Mouse (Mus musculus): ENCODE measurements around the gene Dok7. TPM values are rescaled to one million over a fixed set of nuclear protein-coding genes. Genes with fewer than 3 reads are reported as not detected.
A peak's percentile ranks its signal among the peaks of the same experiment; 100 is the strongest.

Dok7 gene
- polyA plus RNA-seq, 1 experiment from 2014 or later = 1.3 TPM

- H3K9me3 ChIP-seq = no peaks in the 10 kb centered on the region
- no peak for ATAC-seq
- H3K4me3 ChIP-seq (replicated peaks) = no peak overlapping the region
- no peaks in the 10 kb centered on the region for H3K4me1 ChIP-seq (replicated peaks)
- H3K27ac ChIP-seq = no peak overlapping the region
- H3K4me2 ChIP-seq (replicated peaks) = no peak overlapping the region
- no peak overlapping the region for H3K9ac ChIP-seq
- no peaks in the 10 kb centered on the region for H3K36me3 ChIP-seq
- WGBS = 92% methylated on average over 2 of the region's 2 CpGs
- H3K27me3 ChIP-seq (replicated peaks) = no peaks in the 10 kb centered on the region
These were observed 13.3 kb downstream of the Dok7 start for GRCm38 (mm10) chr5:35069841-35070240.

DNA sequence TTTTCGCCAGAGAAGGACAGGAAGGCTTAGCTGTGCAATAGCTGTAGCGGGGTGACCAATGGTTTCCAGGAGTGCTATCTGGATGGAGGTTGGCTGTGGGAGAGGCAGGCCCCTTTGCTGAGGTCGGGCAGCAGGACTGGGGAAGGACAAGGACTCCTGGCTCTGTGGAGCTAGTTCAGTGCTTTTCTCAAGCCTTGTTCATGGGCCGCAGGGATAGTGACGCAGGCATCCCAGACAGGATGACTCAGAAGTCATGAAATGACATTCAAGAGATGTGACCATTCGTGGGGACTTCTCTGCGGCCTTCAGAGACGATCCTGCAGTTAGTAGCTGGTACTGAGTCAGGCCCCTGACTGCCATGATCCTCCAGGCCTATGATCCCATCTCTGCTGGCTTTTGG is 13.7 kb downstream of the Dok7 start:
- ATAC-seq = no peak
- Histone ChIP-seq H3K9me3 (no peaks in the 10 kb centered on the region), H3K4me1 (replicated peaks) (no peaks in the 10 kb centered on the region), H3K27me3 (replicated peaks) (no peaks in the 10 kb centered on the region), H3K36me3 (no peaks in the 10 kb centered on the region), H3K9ac (no peak overlapping the region), H3K4me2 (replicated peaks) (no peak overlapping the region), H3K4me3 (replicated peaks) (no peak overlapping the region), H3K27ac (no peak overlapping the region)
- 79% methylated on average over 8 of the region's 8 CpGs for WGBS

GRCm38 (mm10) chr5:35070953-35071352 is 14.4 kb downstream of the Dok7 start:
- no peak for ATAC-seq
- no peak overlapping the region for H3K4me3 ChIP-seq (replicated peaks)
- 66% methylated on average over 7 of the region's 7 CpGs for WGBS
- H3K4me2 ChIP-seq (replicated peaks) = no peak overlapping the region
- no peak overlapping the region for H3K27ac ChIP-seq
- H3K27me3 ChIP-seq (replicated peaks) = no peaks in the 10 kb centered on the region
- H3K9ac ChIP-seq = no peak overlapping the region
- no peaks in the 10 kb centered on the region for H3K9me3 ChIP-seq
- no peaks in the 10 kb centered on the region for H3K36me3 ChIP-seq
- no peaks in the 10 kb centered on the region for H3K4me1 ChIP-seq (replicated peaks)

DNA sequence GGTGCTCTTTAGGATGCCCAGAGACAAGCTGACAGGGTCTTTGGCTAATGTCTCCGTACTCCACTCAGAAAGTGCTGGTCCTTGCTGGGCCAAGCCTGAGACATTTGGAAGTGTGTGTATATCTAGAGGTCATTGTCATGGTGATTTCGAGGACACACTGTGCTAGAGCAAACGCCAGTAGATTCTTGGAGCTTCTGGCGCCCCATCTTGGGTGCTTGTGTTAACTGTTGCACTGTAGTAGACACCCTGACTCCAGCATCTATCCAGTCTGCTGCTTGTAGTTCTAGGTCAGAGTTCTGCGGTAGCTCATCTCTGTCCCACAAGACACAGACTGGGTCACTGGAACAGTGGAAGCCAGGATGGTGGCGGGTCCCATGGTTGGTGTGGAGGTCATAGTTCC is 15.3 kb downstream of the Dok7 start:
- no peak overlapping the region for H3K4me2 ChIP-seq (replicated peaks)
- no peak for ATAC-seq
- H3K9me3 ChIP-seq = no peaks in the 10 kb centered on the region
- H3K27me3 ChIP-seq (replicated peaks) = no peaks in the 10 kb centered on the region
- 87% methylated on average over 6 of the region's 6 CpGs for WGBS
- H3K4me3 ChIP-seq (replicated peaks) = no peak overlapping the region
- no peak overlapping the region for H3K27ac ChIP-seq
- no peak overlapping the region for H3K9ac ChIP-seq
- H3K36me3 ChIP-seq = no peaks in the 10 kb centered on the region
- no peaks in the 10 kb centered on the region for H3K4me1 ChIP-seq (replicated peaks)

- H3K9me3 ChIP-seq = no peaks in the 10 kb centered on the region
- no peak overlapping the region for H3K27ac ChIP-seq
- no peaks in the 10 kb centered on the region for H3K4me1 ChIP-seq (replicated peaks)
- no peak for ATAC-seq
- H3K4me3 ChIP-seq (replicated peaks) = no peak overlapping the region
- no peak overlapping the region for H3K4me2 ChIP-seq (replicated peaks)
- no peaks in the 10 kb centered on the region for H3K36me3 ChIP-seq
- no peaks in the 10 kb centered on the region for H3K27me3 ChIP-seq (replicated peaks)
- no peak overlapping the region for H3K9ac ChIP-seq
- 77% methylated on average over 11 of the region's 11 CpGs for WGBS
These were observed 16.7 kb downstream of the Dok7 start for GRCm38 (mm10) chr5:35073235-35073634.

- H3K4me1 ChIP-seq (replicated peaks) = no peaks in the 10 kb centered on the region
- no peaks in the 10 kb centered on the region for H3K9me3 ChIP-seq
- H3K27ac ChIP-seq = no peak overlapping the region
- H3K4me2 ChIP-seq (replicated peaks) = no peak overlapping the region
- H3K4me3 ChIP-seq (replicated peaks) = no peak overlapping the region
- WGBS = 70% methylated on average over 9 of the region's 9 CpGs
- no peak overlapping the region for H3K9ac ChIP-seq
- no peaks in the 10 kb centered on the region for H3K36me3 ChIP-seq
- ATAC-seq = no peak
- no peaks in the 10 kb centered on the region for H3K27me3 ChIP-seq (replicated peaks)
These were observed 17.4 kb downstream of the Dok7 start for GRCm38 (mm10) chr5:35073992-35074391.

DNA sequence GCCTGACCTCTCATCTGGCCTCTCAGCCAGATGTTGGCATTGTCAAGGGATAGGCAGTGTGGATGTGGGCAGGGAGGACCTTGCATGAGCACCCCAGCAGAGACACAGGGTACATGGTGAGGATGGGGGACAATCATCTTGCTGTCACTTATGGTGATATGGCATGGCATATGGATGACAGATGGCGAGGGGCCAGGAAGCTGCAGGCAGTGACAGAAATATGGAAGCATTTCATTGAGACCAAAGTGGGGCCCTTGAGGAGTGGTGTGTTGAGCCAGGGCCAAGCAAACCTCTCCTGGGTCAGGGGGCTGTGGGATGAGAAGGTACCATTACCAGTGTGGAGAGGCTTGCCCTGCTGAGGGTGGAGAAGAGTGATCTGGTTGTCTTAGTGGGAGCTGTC is 19.8 kb downstream of the Dok7 start:
- no peak for ATAC-seq
- H3K4me2 ChIP-seq (replicated peaks) = no peak overlapping the region
- no peaks in the 10 kb centered on the region for H3K4me1 ChIP-seq (replicated peaks)
- WGBS = 78% methylated on average over 1 of the region's 1 CpGs
- no peaks in the 10 kb centered on the region for H3K9me3 ChIP-seq
- H3K4me3 ChIP-seq (replicated peaks) = no peak overlapping the region
- H3K36me3 ChIP-seq = no peaks in the 10 kb centered on the region
- H3K9ac ChIP-seq = no peak overlapping the region
- H3K27me3 ChIP-seq (replicated peaks) = peaks cover 8% of the 10 kb centered on the region
- H3K27ac ChIP-seq = no peak overlapping the region

- WGBS = 41% methylated on average over 18 of the region's 18 CpGs
- Histone ChIP-seq H3K4me2 (replicated peaks) (no peak overlapping the region), H3K36me3 (no peaks in the 10 kb centered on the region)
These were observed 22.5 kb downstream of the Dok7 start for GRCm38 (mm10) chr5:35079101-35079500.

DNA sequence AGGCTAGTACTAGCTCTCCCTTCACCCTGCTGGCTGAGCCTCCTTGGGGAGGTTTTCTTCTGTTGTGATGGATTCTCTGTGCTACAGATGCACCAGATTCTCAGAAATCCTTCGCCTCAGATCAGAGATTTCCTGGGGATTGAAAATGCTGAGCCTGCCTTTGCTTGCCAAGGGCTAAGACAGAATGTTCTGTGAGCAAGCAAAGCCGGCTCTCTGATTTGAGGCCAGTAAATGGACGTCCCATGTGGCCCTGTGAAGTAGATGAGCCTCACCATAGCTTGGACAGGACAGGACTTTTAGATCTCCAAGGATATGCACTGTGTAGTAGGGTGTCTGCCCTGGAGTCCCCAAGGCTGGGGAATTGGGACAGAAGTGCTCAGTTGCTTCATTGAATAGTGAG is 28.3 kb downstream of the Dok7 start:
- Histone ChIP-seq H3K4me3 (replicated peaks) (no peak overlapping the region), H3K27me3 (replicated peaks) (peaks cover 4% of the 10 kb centered on the region; the same call in 1 of the 2 replicates), H3K27ac (no peak overlapping the region), H3K4me1 (replicated peaks) (no peaks in the 10 kb centered on the region), H3K36me3 (no peaks in the 10 kb centered on the region), H3K4me2 (replicated peaks) (no peak overlapping the region), H3K9me3 (no peaks in the 10 kb centered on the region), H3K9ac (no peak overlapping the region)
- no peak for ATAC-seq
- WGBS = 74% methylated on average over 3 of the region's 3 CpGs

More at GRCm38 (mm10) chr5:35079101-35079500, 22.5 kb downstream of the Dok7 start:
- Histone ChIP-seq H3K27me3 (replicated peaks) (peaks cover 8% of the 10 kb centered on the region), H3K4me1 (replicated peaks) (no peaks in the 10 kb centered on the region), H3K9me3 (no peaks in the 10 kb centered on the region), H3K27ac (no peak overlapping the region), H3K4me3 (replicated peaks) (no peak overlapping the region), H3K9ac (no peak overlapping the region)
- no peak for ATAC-seq

GRCm38 (mm10) chr5:35088785-35089613 is 32.4 kb downstream of the Dok7 start:
- Histone ChIP-seq H3K27me3 (replicated peaks) (no peaks in the 10 kb centered on the region; the same call in 1 of the 2 replicates), H3K4me1 (replicated peaks) (no peaks in the 10 kb centered on the region), H3K27ac (no peak overlapping the region), H3K4me2 (replicated peaks) (no peak overlapping the region), H3K4me3 (replicated peaks) (no peak overlapping the region), H3K9ac (no peak overlapping the region), H3K36me3 (peaks cover 9% of the 10 kb centered on the region; the same call in 1 of the 2 replicates), H3K9me3 (no peaks in the 10 kb centered on the region)
- 67% methylated on average over 9 of the region's 9 CpGs for WGBS
- ATAC-seq = no peak

GRCm38 (mm10) chr5:35089614-35089963 is 33.0 kb downstream of the Dok7 start:
- H3K27me3 ChIP-seq (replicated peaks) = no peaks in the 10 kb centered on the region; the same call in 1 of the 2 replicates
- H3K4me1 ChIP-seq (replicated peaks) = no peaks in the 10 kb centered on the region
- no peak overlapping the region for H3K4me2 ChIP-seq (replicated peaks)
- H3K9ac ChIP-seq = no peak overlapping the region
- peaks cover 12% of the 10 kb centered on the region; the same call in 1 of the 2 replicates for H3K36me3 ChIP-seq
- no peak overlapping the region for H3K4me3 ChIP-seq (replicated peaks)
- ATAC-seq = no peak
- H3K9me3 ChIP-seq = no peaks in the 10 kb centered on the region
- H3K27ac ChIP-seq = no peak overlapping the region
- 75% methylated on average over 5 of the region's 5 CpGs for WGBS

GRCm38 (mm10) chr5:35091636-35092035 is 35.1 kb downstream of the Dok7 start:
- peaks cover 16% of the 10 kb centered on the region; the same call in 1 of the 2 replicates for H3K36me3 ChIP-seq
- no peak overlapping the region for H3K27ac ChIP-seq
- no peak overlapping the region for H3K9ac ChIP-seq
- 87% methylated on average over 3 of the region's 3 CpGs for WGBS
- no peak for ATAC-seq
- H3K4me3 ChIP-seq (replicated peaks) = no peak overlapping the region
- H3K9me3 ChIP-seq = no peaks in the 10 kb centered on the region
- no peak overlapping the region for H3K4me2 ChIP-seq (replicated peaks)
- H3K27me3 ChIP-seq (replicated peaks) = no peaks in the 10 kb centered on the region
- no peaks in the 10 kb centered on the region for H3K4me1 ChIP-seq (replicated peaks)

DNA sequence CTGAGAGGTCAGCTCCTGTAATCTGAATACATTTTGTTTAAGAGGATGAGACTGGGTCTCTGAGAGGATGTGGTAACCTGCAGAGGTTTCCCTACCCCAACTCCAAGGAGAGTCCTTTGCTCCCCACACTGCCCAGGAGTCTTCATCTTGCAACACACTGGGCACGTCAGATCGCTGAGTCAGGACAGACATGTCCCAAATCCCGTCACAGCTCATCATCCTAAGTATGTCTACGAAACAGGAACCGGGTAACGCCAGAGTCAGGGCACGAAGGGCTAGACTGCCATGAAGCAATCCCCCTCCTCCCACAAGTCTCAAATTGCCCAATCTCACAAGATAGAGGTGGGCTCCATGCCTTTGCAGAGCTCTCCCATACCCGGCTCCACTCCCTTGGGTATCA is 46.5 kb downstream of the Dok7 start:
- ATAC-seq = no peak
- H3K4me2 ChIP-seq (replicated peaks) = peak overlapping the region; percentile 76; the same call in 1 of the 2 replicates
- WGBS = 82% methylated on average over 8 of the region's 8 CpGs
- H3K9ac ChIP-seq = no peak overlapping the region
- no peak overlapping the region for H3K4me3 ChIP-seq (replicated peaks)
- H3K4me1 ChIP-seq (replicated peaks) = peaks cover 20% of the 10 kb centered on the region
- H3K27ac ChIP-seq = no peak overlapping the region
- H3K9me3 ChIP-seq = no peaks in the 10 kb centered on the region
- H3K36me3 ChIP-seq = peaks cover 20% of the 10 kb centered on the region
- H3K27me3 ChIP-seq (replicated peaks) = no peaks in the 10 kb centered on the region

Measured in intestine, embryonic 15.5 days (tissue).